Mouse (Mus musculus): ENCODE data around the gene Ptprg.

DNA sequence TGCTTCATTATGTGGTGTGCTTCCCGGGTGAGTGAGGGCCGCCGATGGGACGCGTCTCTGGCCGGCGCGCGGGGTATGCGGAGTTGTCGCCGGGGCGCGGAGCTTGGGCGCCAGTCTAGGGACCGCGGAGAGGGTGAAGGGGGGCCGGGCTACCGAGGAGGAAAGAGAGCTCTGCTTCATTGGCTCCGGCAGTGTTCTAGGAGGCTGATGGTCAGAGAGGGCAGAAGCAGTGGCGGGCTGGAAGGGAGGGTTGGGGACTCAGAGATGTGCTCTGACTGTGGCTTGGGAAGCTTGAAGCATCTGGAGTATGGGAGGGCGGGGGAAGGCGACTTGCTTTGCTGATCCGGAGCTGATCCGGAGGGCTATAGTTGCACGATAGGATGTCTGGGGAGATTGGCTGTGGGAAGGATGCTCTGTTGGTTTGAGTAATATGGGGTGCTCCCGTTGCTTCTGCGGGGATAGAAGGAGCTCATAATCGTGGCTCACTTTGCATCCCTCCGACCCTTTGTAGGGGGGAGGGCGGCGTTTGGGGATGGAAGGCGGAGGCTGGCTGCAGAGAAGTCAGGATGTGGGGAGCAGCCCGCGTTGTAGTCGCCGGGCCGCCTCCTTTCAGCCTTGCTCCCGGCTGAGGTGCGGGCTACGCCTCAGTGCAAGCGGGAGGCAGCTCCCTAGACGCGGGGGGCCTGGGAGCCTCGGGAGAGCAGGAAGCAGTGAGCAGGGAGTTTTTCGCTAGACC lies 1.1 kb downstream of the Ptprg start:
- TF ChIP-seq CTCF (IDR thresholded peaks at IDR 0.05 in 2 of 3, conservative IDR thresholded peaks at IDR 0.05 in 1 of 3; ENCODE audit: control insufficient read depth in 1 of 3, insufficient read depth in 1 of 3, low read depth in 2 of 3, low read length in 3 of 3, poor library complexity in 1 of 3, severe bottlenecking in 1 of 3) (no peak), HCFC1 (IDR thresholded peaks at IDR 0.05; ENCODE audit: low read depth, low read length) (no peak), ELF1 (IDR thresholded peaks at IDR 0.05; ENCODE audit: low read depth, low read length) (no peak), E2F4 (IDR thresholded peaks at IDR 0.05; ENCODE audit: borderline replicate concordance, low read depth, low read length) (no peak), POLR2A (IDR thresholded peaks at IDR 0.05; ENCODE audit: control insufficient read depth in 1 of 2, insufficient read depth in 1 of 2, low read depth in 1 of 2, low read length in 2 of 2, poor library complexity in 1 of 2) (no peak), USF1 (IDR thresholded peaks at IDR 0.05; ENCODE audit: low read depth, low read length) (no peak), ZMIZ1 (IDR thresholded peaks at IDR 0.05; ENCODE audit: low read depth, low read length) (no peak), TCF12 (IDR thresholded peaks at IDR 0.05; ENCODE audit: low read depth, low read length) (no peak), RAD21 (IDR thresholded peaks at IDR 0.05; ENCODE audit: low read depth, low read length) (no peak), NRF1 (IDR thresholded peaks at IDR 0.05; ENCODE audit: insufficient read depth, low read depth, low read length, poor library complexity, severe bottlenecking) (no peak), TAL1 (IDR thresholded peaks at IDR 0.05; ENCODE audit: low read length) (no peak), RCOR1 (IDR thresholded peaks at IDR 0.05; ENCODE audit: low read depth, low read length) (no peak)
